In the genomic region with DNA sequence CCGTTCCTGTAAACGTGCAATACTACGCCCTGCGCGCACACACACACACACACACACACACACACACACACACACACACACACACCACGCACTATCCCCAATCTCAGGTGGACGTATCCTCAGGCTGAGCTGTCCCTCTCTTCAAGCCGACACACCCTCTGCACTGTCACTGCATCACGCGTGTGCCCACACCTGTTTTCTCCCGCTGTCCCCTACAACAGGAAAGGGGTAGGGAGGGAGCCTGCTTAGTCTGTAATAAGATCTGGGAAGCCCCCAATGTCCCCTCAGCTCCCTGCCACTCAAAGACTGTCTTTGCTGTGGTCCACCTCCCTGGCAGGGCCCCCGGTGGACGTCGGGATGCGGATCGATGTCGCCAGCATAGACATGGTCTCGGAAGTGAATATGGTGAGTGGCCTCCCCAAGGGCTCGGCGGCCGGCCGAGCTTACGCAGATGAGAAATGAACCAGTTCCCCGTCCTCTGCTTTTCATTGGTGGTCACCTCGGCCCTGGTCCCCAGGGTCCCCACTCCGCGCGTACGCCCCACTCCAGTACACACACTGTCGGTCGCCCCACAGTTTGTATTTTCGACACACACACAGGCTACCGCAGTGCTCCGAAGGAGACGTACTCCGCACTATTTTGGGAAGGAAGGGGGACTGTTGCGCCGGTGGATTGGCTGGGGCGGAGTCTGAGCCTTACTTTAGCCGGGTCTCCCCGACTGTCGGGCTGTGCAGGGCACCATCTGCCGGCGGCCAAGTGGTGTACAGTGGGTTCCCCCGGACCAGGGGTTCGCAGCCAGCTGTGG, we compare ENCODE assay signal across 8 mouse cellular contexts. TPM values are rescaled to one million over a fixed set of nuclear protein-coding genes. Genes with fewer than 3 reads are reported as not detected.
DNase-seq lines count a peak whose midpoint lies in the region; ATAC-seq and TF ChIP-seq lines count a peak whose summit lies in the region.

No protein-coding gene starts in this region.

- peak overlapping the region; percentile 71 for H3K27ac ChIP-seq in hindbrain, embryonic 15.5 days (replicated peaks)
- H3K27ac ChIP-seq in thymus, adult 2 months (ENCODE audit: control insufficient read depth, insufficient read depth, low read length), result no peak overlapping the region

- H3K4me1 ChIP-seq in hindbrain, embryonic 15.5 days (replicated peaks), result peaks cover 12% of the 10 kb centered on the region; the same call in 1 of the 2 replicates
- no peaks in the 10 kb centered on the region for H3K4me1 ChIP-seq in thymus, adult 2 months (replicated peaks; ENCODE audit: control insufficient read depth, insufficient read depth, low read length)

- no peak for TF ChIP-seq CTCF in thymus, adult 2 months (IDR thresholded peaks at IDR 0.05; ENCODE audit: borderline replicate concordance, control insufficient read depth, extremely low read depth, insufficient read depth, low read length, poor library complexity)

- H3K9ac ChIP-seq in hindbrain, embryonic 15.5 days, result peak overlapping the region; percentile 66

- peak; percentile 29 to 46 for DNase-seq in adrenal gland, adult 18-20 months (ENCODE audit: low spot score in 2 of 2)
- peak; percentile 78 to 79 for DNase-seq in cerebellum, postnatal 25 days
- peak; percentile 41 to 44 for DNase-seq in frontal cortex, postnatal 25 days (ENCODE audit: low spot score in 2 of 2)
- DNase-seq in left cerebral cortex, adult 8-10 months (ENCODE audit: low spot score in 2 of 2), result peak; percentile 62 to 72
- peak; percentile 62 for DNase-seq in right cerebral cortex, postnatal 4 days
- DNase-seq in thymus, adult 2 months, result no peak

- H3K9me3 ChIP-seq in hindbrain, embryonic 15.5 days, result no peaks in the 10 kb centered on the region

- TF ChIP-seq POLR2A in thymus, adult 2 months (IDR thresholded peaks at IDR 0.05; ENCODE audit: control insufficient read depth, extremely low read depth, insufficient read depth, low read length, poor library complexity), result no peak

- no peaks in the 10 kb centered on the region for H3K36me3 ChIP-seq in hindbrain, embryonic 15.5 days
- no peaks in the 10 kb centered on the region for H3K36me3 ChIP-seq in thymus, adult 2 months (ENCODE audit: control insufficient read depth, insufficient read depth, low read length)

- ATAC-seq in hindbrain, embryonic 15.5 days (ENCODE audit: low FRiP score, low read depth), result peak; percentile 93
- ATAC-seq in megakaryocyte-erythroid progenitor cell, adult 5-6 weeks (replicated peaks; ENCODE audit: low FRiP score, low TSS enrichment, poor library complexity, severe bottlenecking), result 0 out of 2 replicates have a peak, but pooled peaks have one; percentile 50

- peak overlapping the region; percentile 62 for H3K4me3 ChIP-seq in hindbrain, embryonic 15.5 days
- H3K4me3 ChIP-seq in thymus, adult 2 months (ENCODE audit: control insufficient read depth, insufficient read depth, low read length), result no peak overlapping the region

- H3K27me3 ChIP-seq in hindbrain, embryonic 15.5 days, result no peaks in the 10 kb centered on the region
- no peaks in the 10 kb centered on the region; the same call in 1 of the 2 replicates for H3K27me3 ChIP-seq in thymus, adult 2 months (ENCODE audit: control insufficient read depth, insufficient read depth, low read length)

- WGBS in hindbrain, embryonic 15.5 days, result under 1% methylated on average over 46 of the region's 46 CpGs
- WGBS in thymus, adult 2 months, result 4% methylated on average over 46 of the region's 46 CpGs

- peak overlapping the region; percentile 91 for H3K4me2 ChIP-seq in hindbrain, embryonic 15.5 days

RNA-seq across cellular contexts. Expression of a gene that starts 42.6 kb away (rescaled TPM):
- total RNA-seq in adrenal gland, adult 18-20 months (2021), result under 1 TPM; 0.10 to 0.22 TPM
- polyA plus RNA-seq in hindbrain, embryonic 15.5 days (2015; fragmentation: Nextera tagmentation; extraction: Ambion mirVana), result 19.5 and 19.7 TPM in 2 replicates
- total RNA-seq in left cerebral cortex, adult 8-10 months (2022), result 100 to 1,000 TPM in 3 of 4 experiments, 10 to 100 TPM in 1; 96.0 to 117 (median 108) TPM
- not detected in 2 replicates for total RNA-seq in megakaryocyte-erythroid progenitor cell, adult 5-6 weeks (2014; fragmentation: Nextera tagmentation)
- not detected in 2 replicates for total RNA-seq in megakaryocyte-erythroid progenitor cell, adult 5-6 weeks (2017)
- not detected in 2 replicates for polyA plus RNA-seq in thymus, adult 2 months (2012; rRNA removed)

RNA-seq across cellular contexts. Expression of a gene that starts 42.8 kb away (rescaled TPM):
- under 1 TPM; 0.03 to 0.16 TPM for total RNA-seq in adrenal gland, adult 18-20 months (2021)
- 31.5 and 32.0 TPM in 2 replicates for polyA plus RNA-seq in hindbrain, embryonic 15.5 days (2015; fragmentation: Nextera tagmentation; extraction: Ambion mirVana)
- 100 to 1,000 TPM in 1 of 4 experiments, 10 to 100 TPM in 3; 82.8 to 100 (median 89.7) TPM for total RNA-seq in left cerebral cortex, adult 8-10 months (2022)
- not detected in 2 replicates for total RNA-seq in megakaryocyte-erythroid progenitor cell, adult 5-6 weeks (2014; fragmentation: Nextera tagmentation)
- not detected in 2 replicates for total RNA-seq in megakaryocyte-erythroid progenitor cell, adult 5-6 weeks (2017)
- polyA plus RNA-seq in thymus, adult 2 months (2012; rRNA removed), result not detected in 2 replicates

Comparison
In these comparisons a context has a peak if more than half of its experiments do, and no peak if none do; other contexts are left out.
1. RNA of a gene that starts 42.6 kb away (total RNA-seq): 96.0 to 117 TPM in left cerebral cortex, adult 8-10 months; 0.10 to 0.22 TPM in adrenal gland, adult 18-20 months and not detected in megakaryocyte-erythroid progenitor cell, adult 5-6 weeks; every median in the first group is over 10 times any median in the second.
2. RNA of a gene that starts 42.8 kb away (total RNA-seq): 82.8 to 100 TPM in left cerebral cortex, adult 8-10 months; 0.03 to 0.16 TPM in adrenal gland, adult 18-20 months and not detected in megakaryocyte-erythroid progenitor cell, adult 5-6 weeks; every median in the first group is over 10 times any median in the second.